Mouse (Mus musculus) CH12.LX (cell line): Measurements from ENCODE around the gene Ecel1.

Source experiments
- CHD2 ChIP-seq: IDR thresholded peaks from 2 replicates; pipeline ENCODE4 v1.6.1; 2011; ENCODE audit warnings: low read length, improper control_type of control experiment
- JUN ChIP-seq: IDR thresholded peaks from 2 replicates; pipeline ENCODE4 v1.6.1; 2011; ENCODE audit warnings: low read depth, mild to moderate bottlenecking, low read length, improper control_type of control experiment, moderate library complexity; ENCODE audit not compliant: insufficient read depth
- POLR2A ChIP-seq: IDR thresholded peaks from 2 replicates; pipeline ENCODE4 v1.6.1; 2011; ENCODE audit warnings: low read depth, mild to moderate bottlenecking, improper control_type of control experiment, low read length
- ZKSCAN1 ChIP-seq: IDR thresholded peaks from 2 replicates; pipeline ENCODE4 v1.6.1; 2012; ENCODE audit warnings: low read depth, inconsistent platforms, low read length, improper control_type of control experiment, borderline replicate concordance

DNA sequence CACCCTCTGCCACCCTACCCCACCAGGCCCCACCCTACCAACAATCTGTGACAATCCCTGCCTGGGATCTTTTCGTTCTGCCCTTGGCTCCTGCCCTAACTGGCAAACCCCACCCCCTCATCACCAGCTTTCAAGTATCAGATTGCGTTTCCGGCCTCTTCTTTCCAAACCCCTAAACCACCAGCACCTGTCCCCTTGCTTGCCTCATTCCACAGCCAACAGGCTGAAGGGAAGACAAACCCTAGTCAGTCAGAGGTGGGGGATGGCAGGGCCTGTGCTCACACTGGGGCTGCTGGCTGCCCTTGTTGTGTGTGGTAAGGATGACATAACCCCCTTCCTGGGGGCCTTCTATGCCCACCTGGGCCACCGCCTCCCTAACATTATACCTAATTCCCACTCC lies 34.1 kb upstream of the Ecel1 start, which contains the start of gene Chrnd:
- TF ChIP-seq ZKSCAN1 (no peak), POLR2A (no peak), CHD2 (no peak), JUN (no peak)
